ENCODE assay signal across 8 mouse cellular contexts in genomic region chr1:86532362-86533051, GRCm38 (mm10). TPM values are rescaled to one million over a fixed set of nuclear protein-coding genes. Genes with fewer than 3 reads are reported as not detected.
DNase-seq lines count a peak whose midpoint lies in the region; ATAC-seq and TF ChIP-seq lines count a peak whose summit lies in the region.

No protein-coding gene starts in this region.

- intact Hi-C loops in left cerebral cortex, adult 2 months (cut with DNase I): loop anchor here (1.0 to 5.0 kb wide), 3 partner anchors 31 to 160 kb away; no protein-coding TSS in a partner anchor

- TF ChIP-seq CTCF in left cerebral cortex, adult 2 months (IDR thresholded peaks at IDR 0.05): peak; percentile 86

- H3K4me3 ChIP-seq in left cerebral cortex, adult 2 months: no peak overlapping the region
- peak overlapping the region; percentile 81 for H3K4me3 ChIP-seq in megakaryocyte, embryonic 14.5 days (replicated peaks)

- peak overlapping the region; percentile 59; the same call in 1 of the 2 replicates for H3K27ac ChIP-seq in left cerebral cortex, adult 2 months

- H3K27me3 ChIP-seq in megakaryocyte, embryonic 14.5 days (replicated peaks): no peaks in the 10 kb centered on the region

- DNase-seq in ZHBTc4 (ENCODE audit: low read depth, low spot score): peak; percentile 96
- DNase-seq in gastrocnemius, adult 8-10 months (ENCODE audit: low spot score in 2 of 2): peak; percentile 84 to 88
- DNase-seq in hindlimb bud, embryonic 11.5 days (ENCODE audit: extremely low spot score, low read depth, low spot score): peak; percentile 96
- DNase-seq in left cerebral cortex, adult 2 months (ENCODE audit: extremely low spot score in 1 of 2, low spot score in 2 of 2): peak; percentile 90 to 95
- DNase-seq in right cerebral cortex, adult 2 months (ENCODE audit: low spot score in 2 of 2): peak; percentile 97 to 98
- peak; percentile 83 for DNase-seq in urinary bladder, postnatal 10 days (ENCODE audit: low spot score)

- H3K4me1 ChIP-seq in megakaryocyte, embryonic 14.5 days: peaks cover 41% of the 10 kb centered on the region

- peak; percentile 60 for ATAC-seq in common myeloid progenitor, adult 5-6 weeks (replicated peaks; ENCODE audit: low read depth, poor library complexity, severe bottlenecking)

- H3K9me3 ChIP-seq in megakaryocyte, embryonic 14.5 days: no peaks in the 10 kb centered on the region

- peaks cover 30% of the 10 kb centered on the region for H3K36me3 ChIP-seq in megakaryocyte, embryonic 14.5 days (replicated peaks; ENCODE audit: low read length)

RNA-seq across cellular contexts. Expression of gene Ptma, which starts 6.0 kb away (rescaled TPM):
- 6,083 and 6,415 TPM in 2 replicates for total RNA-seq in common myeloid progenitor, adult 5-6 weeks (2017)
- 10 to 100 TPM; 50.9 to 76.9 (median 67.7) TPM for total RNA-seq in gastrocnemius, adult 8-10 months (2022)
- 100 to 1,000 TPM; 353 to 363 TPM for total RNA-seq in left cerebral cortex, adult 2 months (2021)
- polyA plus RNA-seq in megakaryocyte, embryonic 14.5 days (2012; ENCODE audit: insufficient read depth, low replicate concordance): 6,261 and 14,151 TPM in 2 replicates

RNA-seq across cellular contexts. Expression of gene Pde6d, which starts 49.9 kb away (rescaled TPM):
- total RNA-seq in common myeloid progenitor, adult 5-6 weeks (2017): 7.5 and 8.5 TPM in 2 replicates
- total RNA-seq in gastrocnemius, adult 8-10 months (2022): 10 to 100 TPM; 24.5 to 33.4 (median 26.8) TPM
- total RNA-seq in left cerebral cortex, adult 2 months (2021): 10 to 100 TPM; 43.7 to 50.3 TPM
- 24.8 and 45.8 TPM in 2 replicates for polyA plus RNA-seq in megakaryocyte, embryonic 14.5 days (2012; ENCODE audit: insufficient read depth, low replicate concordance)

RNA-seq across cellular contexts. Expression of gene Cops7b, which starts 50.2 kb away (rescaled TPM):
- total RNA-seq in common myeloid progenitor, adult 5-6 weeks (2017): 23.3 and 25.8 TPM in 2 replicates
- total RNA-seq in gastrocnemius, adult 8-10 months (2022): 10 to 100 TPM in 3 of 4 experiments, 1 to 10 TPM in 1; 9.6 to 10.5 (median 10.3) TPM
- 10 to 100 TPM; 24.5 TPM for total RNA-seq in left cerebral cortex, adult 2 months (2021)
- 16.3 and 36.3 TPM in 2 replicates for polyA plus RNA-seq in megakaryocyte, embryonic 14.5 days (2012; ENCODE audit: insufficient read depth, low replicate concordance)

Comparison
In these comparisons a context has a peak if more than half of its experiments do, and no peak if none do; other contexts are left out.
1. RNA of gene Ptma, which starts 6.0 kb away (total RNA-seq): 6,083 to 6,415 TPM in common myeloid progenitor, adult 5-6 weeks; 353 to 363 TPM in left cerebral cortex, adult 2 months and 50.9 to 76.9 TPM in gastrocnemius, adult 8-10 months; every median in the first group is over 10 times any median in the second.
2. Peak in every context shown above with its lines, with median percentiles within 50 percentile points of each other: DNase-seq.